Mouse (Mus musculus) layer of hippocampus, adult 11-12 months (tissue): ENCODE results near the gene Cd200r4.
"Not testable (repeated sequence)": the region's sequence is repeated elsewhere in the genome, so short reads cannot be mapped to it uniquely, and the experiment has no call there.

Experiments used
- DNase-seq: peaks from one replicate; pipeline ENCODE4 v3.0.0; 2022; ENCODE audit warnings: low spot score

Cd200r4 gene

DNA sequence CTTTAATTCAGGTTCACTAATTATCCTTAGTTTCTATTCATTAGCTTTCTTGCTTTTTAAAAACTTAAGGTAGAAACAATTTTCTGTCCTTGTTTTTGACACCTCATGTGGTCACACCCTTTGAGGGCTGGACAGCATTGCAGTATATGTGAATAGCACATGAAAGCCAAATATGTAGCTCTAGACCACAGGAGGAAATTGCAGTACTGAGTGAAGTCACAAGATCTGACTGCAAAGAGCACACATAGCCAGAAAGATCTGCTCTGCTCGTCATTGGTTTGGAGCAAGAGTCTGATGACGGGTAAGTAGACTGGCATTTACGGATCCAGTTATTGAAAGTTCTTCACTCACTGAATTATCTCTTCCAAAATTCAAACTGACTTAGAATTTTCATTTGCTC, at the start of gene Cd200r4:
Gene Cd200r4, plus strand, starts transcription at position 190 of the 400 bp plus-strand sequence.
- no peak for DNase-seq

GRCm38 (mm10) chr16:44761811-44762210, 49.7 kb upstream of the Cd200r4 start:
- DNase-seq, result no peak

DNA sequence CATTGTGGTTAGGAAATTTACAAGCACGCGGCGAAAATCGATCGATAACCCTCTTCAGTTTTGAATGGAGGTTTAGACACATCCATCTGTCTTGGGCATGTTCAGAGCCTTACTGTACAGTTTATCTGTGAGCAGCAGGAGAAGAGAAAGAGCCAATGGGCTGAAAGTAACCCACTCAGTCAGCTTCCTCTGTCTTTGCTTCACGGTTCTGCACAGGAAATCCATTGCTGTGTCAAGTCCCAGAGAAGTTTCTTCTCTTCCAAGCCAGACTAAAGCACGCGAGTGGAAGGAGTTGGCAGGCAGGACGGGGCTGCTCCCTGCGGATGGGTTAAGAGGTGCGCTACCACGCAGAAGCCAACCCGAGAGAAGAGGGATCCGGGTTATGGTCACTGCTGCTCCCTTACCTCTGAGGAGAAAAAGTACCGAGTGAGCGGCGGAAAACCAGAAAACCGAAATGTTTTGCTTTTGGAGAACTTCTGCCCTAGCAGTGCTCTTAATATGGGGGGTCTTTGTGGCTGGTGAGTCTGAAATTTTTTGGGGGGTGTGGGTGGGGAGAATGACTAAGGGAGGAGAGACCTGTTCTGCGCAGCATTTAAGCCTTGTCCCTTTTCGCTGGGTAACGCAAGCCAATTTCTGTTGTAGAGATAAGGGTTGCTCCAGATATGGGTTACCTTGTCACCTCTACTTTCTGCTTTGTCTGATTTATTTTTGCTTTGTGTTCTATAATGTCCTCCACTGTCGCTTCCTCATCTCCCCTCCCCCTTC, 45.8 kb upstream of the Cd200r4 start, which contains the start of gene Cd200r1:
Gene Cd200r1, plus strand, starts transcription at position 182 of the 765 bp plus-strand sequence.
- no peak for DNase-seq

- DNase-seq, result no peak
Measured at GRCm38 (mm10) chr16:44766320-44766892, 45.1 kb upstream of the Cd200r4 start.

GRCm38 (mm10) chr16:44767506-44767905, 44.0 kb upstream of the Cd200r4 start:
- DNase-seq, result no peak

DNA sequence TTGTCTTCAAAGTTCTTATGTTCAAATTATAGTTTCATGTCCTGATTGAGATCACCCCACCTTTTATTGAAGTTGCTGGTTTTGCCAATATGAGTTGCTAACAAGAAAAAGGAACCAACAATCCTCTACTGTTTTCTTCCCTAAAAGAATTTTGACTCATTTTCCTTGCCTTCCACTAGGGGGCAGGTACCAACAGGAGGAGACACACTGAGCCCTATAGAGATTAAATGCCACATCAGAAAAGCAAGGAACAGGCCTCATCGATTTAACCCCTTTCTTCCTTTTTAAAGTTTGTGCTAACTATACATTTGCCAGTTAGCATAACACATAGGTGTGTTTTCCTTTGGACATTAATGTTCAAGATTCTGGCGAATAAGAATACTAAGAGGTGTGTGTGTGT, 43.6 kb upstream of the Cd200r4 start:
- no peak for DNase-seq

GRCm38 (mm10) chr16:44772577-44772976, 39.0 kb upstream of the Cd200r4 start:
- DNase-seq, result no peak

DNA sequence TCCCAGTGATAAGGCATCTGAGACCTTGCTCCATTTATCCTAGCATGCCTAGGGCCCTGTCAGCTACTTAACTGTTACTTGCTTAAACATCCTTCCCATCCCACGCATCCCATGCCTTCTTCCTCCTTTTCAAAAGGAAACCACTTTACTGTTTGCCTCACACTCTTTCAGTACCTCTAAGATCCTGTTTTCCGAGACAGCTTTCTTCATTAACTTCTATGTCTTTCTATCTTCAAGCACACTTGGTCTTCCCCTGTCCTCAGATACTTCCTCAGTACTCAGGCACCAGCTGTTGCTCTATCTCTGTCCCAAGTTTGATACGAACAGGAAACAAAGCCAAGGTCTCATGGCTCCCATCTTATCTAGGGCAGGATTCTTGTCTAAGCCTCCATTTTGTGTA, 37.9 kb upstream of the Cd200r4 start:
- DNase-seq, result no peak

DNA sequence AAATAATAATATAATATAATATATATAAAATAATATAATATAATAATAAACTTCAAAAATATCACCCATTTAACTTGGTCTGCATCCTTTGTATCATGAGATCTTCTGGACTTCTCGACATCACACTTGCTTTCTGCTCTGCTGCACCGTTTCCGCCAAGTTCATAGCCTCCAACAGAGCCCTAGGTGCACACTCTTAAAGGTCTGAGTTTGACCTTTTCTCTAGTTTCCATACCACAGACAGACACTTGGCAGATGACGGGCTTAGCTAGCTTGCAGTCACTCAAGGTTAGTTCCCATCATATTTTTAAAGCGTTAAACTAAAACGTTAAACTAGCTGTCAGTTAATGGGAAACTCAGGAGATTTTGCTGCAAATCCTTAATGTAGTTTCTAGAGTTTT, 37.3 kb upstream of the Cd200r4 start:
- DNase-seq, result no peak

DNA sequence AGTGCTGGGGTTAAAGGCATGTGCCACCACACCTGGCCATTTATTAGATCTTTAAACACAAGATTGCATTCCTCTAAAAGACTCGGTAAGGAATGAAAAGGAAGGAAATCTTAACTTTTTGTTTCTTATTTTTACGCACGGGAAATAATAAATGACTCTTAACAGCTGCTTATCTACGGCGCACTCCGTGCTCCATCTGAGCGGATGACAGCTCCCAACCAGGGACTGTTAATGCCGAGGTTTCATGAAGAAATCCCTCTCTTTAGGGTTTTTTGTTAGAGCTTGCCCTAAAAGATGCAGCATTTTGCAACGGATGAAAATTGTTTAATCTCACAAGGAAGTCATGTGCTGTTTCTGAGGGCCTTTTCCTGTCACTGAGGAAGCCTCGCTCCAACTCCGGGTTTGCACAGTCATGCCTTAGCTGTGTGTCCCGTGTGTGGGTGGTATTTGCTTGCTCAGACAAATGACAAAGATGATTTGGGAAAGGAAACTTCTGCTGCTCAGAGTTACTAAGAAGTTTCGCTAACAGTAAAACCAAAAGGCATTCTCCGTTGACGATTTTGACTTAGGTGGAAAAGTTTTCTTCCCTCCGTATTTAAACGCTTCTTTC, 32.9 kb upstream of the Cd200r4 start:
- peak; percentile 16 for DNase-seq

- no peak for DNase-seq
Measured at GRCm38 (mm10) chr16:44779494-44779893, 32.0 kb upstream of the Cd200r4 start.

- no peak for DNase-seq
Measured at GRCm38 (mm10) chr16:44780751-44781150, 30.8 kb upstream of the Cd200r4 start.

GRCm38 (mm10) chr16:44786934-44787333, 24.6 kb upstream of the Cd200r4 start:
- DNase-seq, result no peak

- DNase-seq, result no peak
Measured at GRCm38 (mm10) chr16:44794416-44794815, 17.1 kb upstream of the Cd200r4 start.

- DNase-seq, result no peak
Measured at GRCm38 (mm10) chr16:44805976-44806375, 5.6 kb upstream of the Cd200r4 start.

GRCm38 (mm10) chr16:44810223-44810622, 1.3 kb upstream of the Cd200r4 start:
- not testable (repeated sequence) for DNase-seq

- DNase-seq, result no peak
Measured at GRCm38 (mm10) chr16:44812468-44813065, 1.0 kb downstream of the Cd200r4 start.

DNA sequence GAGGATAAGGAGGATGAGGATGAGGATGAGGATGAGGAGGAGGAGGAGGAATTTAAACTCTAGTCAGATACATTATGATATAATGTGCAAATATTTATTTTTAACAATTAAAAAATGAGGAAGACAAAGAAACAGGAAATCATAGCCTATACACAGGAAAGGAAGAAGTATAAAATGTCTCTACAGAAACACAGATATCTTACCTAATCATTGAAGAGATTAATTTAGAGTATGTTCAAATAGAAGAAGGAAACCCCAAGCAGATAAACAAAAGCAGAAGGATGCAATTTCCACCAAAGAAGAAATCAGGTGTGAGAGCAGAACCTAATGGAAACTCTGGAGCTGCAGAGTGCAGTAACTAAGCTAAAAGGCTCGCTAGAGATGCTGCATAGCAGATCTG, 6.5 kb downstream of the Cd200r4 start:
- DNase-seq, result no peak

DNA sequence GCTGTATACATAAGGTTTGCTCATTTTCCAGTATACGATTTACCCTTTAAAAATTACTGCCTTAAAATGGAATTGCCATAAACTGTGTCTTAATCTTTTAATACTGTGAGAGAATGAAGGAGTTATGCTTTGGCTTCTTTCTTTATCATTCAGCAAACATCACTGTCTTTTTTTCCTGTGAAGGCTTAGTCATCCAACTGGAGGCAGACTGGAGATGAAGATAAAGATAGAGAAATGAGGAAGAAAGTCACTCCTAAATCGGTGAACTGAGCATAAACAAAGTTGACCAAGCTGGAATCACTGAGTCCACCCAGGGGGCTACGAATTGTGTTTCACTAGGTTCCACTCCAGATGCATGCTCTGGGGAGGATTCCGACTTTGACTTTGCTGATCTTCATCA, 9.0 kb downstream of the Cd200r4 start:
- DNase-seq, result no peak

GRCm38 (mm10) chr16:44832286-44832685, 20.8 kb downstream of the Cd200r4 start:
- DNase-seq, result no peak

- not testable (repeated sequence) for DNase-seq
Measured at GRCm38 (mm10) chr16:44833189-44833588, 21.7 kb downstream of the Cd200r4 start.

- DNase-seq, result no peak
Measured at GRCm38 (mm10) chr16:44866797-44867196, 55.3 kb downstream of the Cd200r4 start, which contains the start of gene Cd200r2. Cd200r2 (plus strand) TSS chr16:44867097.

GRCm38 (mm10) chr16:44875178-44875577, 63.6 kb downstream of the Cd200r4 start:
- DNase-seq, result no peak
